Mouse (Mus musculus) cerebellum, adult 8-10 months (tissue): ENCODE data around the gene D430041D05Rik.

ENCODE experiments used
- DNase-seq: peaks from one replicate; pipeline ENCODE4 v3.0.0; 2022

D430041D05Rik gene

DNA sequence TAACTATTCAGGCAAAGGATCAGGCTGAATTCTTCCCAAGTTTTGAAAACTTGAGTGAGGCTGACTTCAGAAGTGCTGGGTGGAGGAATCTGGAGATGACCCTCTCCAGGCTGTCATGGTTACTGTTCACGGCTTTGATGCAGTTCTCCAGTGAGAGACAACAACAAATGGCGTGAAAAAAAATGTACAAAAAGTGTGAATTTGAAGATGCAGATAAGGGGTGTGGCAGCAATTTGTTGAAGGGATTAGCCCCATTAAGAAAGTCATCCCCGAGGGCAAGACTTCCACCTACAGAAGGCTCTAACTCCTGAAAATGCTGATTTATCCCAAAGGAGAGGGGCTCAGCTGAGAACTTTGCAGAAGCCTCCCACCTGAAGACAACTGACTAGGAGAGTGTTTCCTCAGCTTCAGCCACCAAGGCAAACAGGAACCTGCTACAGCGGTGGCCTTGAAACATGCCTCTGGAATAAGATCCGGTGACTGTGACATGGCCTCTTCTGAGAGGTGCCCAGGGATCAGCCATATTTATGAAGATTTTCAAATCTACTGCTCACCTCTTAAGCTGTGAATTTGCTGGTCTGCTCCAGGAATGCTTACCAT is 227.5 kb downstream of the D430041D05Rik start:
- no peak for DNase-seq

DNA sequence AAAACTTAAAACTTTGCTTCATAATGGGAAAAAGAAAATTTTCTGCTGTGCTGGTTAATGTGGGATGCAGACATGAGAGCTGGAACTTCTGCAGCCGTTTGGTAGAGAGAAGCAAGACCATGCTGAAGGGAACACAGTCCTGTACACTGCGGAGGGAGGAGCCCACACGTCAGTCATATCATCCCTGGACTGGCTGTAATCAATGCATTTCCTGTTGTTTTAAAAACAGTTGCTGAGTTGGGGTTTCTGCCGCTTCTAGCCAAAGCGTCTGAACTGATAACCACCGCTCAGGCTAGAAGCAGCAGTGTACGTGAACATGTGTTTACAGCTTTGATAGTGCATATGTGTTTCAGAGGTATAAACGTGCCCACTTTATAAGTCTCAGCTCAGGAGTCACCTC is 231.2 kb downstream of the D430041D05Rik start:
- no peak for DNase-seq

DNA sequence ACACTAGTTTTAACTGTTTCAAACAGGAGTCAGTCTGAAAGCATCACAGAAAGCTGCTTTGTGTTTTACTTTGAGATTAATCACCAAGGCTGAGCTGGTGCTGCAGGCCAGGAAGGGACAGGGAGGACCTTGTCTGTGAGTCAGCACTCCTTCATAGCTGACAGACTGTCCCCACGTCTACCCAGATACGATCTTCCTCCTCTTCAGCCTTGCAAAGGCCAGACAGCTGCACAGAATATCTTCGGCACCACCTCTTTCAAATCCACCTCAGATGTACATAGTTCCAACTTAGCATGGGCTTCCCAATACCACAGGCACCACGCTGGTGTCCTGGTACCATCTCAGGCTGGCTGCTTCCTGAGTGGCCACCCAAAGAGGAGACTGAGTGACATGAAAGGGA is 232.6 kb downstream of the D430041D05Rik start:
- DNase-seq, result no peak

DNA sequence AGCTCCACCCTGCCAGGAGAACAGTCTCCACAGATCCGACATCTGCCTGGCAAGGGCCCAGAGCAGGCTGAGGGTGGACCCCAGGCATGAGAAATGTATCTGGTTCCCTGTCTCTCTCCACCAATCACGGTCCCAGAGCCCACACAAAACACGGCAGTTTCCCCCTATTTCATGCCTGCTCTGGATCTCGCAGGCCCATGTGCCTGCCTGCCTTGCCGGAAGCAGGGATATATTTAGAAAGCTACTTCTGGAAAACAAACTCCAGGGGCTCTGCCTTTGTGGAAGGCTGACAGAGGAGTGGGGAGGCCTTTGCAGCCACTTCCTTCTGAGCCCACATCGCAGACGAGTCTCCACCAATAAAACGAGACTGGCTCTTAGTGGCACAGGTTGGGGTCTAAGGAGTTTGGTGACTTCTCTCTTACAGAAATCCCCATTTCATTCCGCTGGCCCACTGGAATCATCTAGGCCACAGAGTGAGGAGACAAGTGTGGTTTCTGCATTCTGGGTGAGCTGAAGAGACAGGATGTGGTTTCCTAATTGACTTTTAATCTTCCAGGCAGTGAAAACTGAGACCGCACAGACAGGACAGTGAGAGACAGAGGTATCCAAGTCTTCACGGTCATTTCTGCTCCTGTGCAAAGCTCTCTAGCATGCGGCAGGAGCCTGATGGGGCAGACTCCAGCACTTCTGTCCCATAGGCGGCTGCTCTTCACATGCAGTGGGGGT is 233.7 kb downstream of the D430041D05Rik start:
- no peak for DNase-seq

DNA sequence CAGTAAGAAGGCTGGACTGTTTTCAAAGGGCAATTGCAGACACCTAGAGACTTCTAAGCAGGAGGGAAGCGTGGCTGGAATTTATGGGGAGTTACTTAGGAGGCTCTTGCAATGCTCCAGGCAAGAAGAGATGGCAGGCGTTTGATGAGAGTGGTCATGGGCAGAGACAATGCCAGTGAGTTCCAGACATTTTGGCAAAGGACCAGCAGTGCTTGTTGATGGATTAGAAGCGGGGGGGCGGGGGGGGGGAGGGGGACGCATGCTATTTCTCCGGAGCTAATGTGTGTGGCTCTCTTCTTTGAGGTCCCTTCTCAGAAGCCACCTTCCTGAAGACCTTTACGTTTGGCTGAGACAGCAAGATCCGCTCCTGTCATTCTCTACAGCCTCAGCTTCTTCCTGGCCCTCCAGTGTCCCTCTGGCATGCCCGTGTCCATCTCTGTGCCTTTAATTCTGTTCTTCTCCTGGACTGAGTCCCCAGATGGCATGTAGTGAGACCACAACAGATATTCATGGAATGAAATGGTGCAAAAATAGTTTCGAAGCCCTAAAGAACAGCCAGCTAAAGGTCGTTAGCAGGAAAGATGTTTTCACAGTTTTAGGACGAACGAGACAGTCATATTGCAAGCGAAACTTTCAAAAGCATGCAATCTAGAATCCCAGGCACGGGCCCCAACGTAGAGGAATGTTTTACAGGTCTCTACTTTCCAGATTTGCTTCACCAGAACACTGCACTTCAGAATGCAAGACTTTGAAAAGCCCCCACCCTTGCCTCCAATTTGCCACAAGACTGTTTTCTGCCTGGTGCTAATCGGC is 234.4 kb downstream of the D430041D05Rik start:
- no peak for DNase-seq

DNA sequence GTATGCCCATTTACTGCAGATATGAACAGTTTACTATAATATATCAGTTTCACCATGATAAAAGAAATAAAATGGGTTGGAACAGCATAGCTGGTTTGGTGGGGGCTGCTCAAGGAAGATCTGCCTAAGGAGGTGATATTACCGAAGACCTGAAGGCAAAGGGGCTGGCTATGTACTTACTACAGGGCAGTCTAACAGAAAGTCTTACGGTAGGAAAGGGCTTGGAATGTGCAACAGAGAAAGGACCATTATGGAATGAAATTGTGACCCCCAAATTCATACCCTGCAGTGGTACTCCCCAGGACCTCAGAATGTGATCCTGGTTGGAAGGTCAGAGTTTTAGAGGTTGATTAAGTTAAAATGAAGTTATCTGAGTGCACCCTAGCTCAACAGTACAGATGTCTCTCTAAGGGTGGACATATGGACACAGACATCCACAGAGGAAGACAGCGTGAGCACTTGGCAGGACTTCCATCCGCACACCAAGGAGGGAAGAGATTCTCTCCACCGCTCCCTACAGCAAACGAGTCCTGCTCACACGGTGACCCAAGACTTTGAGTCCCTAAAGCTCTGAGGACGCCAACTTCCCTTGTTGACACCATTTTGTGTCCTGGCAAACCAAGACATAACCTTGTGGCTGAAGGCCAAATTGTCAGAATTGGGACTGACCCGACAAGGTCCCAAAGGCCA is 235.2 kb downstream of the D430041D05Rik start:
- peak; percentile 49 for DNase-seq

DNA sequence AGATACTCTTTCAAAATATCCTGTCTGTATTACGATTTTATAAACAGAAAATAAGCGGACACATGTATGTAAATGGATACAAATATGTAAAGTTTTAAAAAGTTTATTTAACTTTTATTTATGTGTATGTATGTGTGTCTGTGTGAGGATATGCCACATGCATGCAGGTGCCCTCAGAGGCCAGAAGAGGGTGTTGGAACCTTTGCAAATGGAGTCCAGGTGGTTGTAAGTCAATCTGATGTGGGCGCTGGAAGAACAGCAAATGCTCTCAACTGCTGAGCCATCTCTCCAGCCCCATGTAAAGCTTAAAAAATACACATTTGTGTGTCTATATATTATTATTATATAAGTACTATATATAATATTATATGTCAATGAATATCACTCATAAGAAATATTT is 237.4 kb downstream of the D430041D05Rik start:
- no peak for DNase-seq

DNA sequence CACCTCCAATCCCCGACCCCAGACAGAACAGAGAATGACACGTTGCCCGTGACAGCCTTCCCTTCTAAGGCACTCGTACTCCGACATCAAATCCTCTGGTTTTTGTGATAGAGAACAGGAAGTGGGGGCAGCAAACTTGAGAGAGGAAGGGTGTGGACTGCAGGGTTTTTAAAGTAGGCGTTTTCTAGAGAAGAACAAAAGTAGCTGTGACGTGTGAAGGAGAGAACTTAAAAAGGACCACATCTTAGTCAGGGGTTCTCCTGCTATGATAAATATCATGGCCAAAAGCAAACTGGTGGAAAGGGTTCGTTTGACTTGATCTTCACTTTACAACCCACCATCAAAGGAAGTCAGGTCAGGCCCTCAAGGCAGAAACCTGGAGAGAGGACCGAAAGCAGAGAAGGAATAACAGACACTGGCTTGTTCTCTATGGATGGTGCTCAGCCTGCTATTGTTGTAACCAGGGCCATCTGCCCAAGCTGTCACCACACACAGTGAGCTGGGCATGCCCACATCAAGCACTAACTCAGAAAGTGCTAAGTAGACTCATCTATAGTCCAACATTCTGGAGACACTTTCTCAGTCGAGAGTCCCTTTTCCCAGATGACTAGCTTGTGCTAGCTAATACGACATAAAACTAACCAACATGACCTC is 238.0 kb downstream of the D430041D05Rik start:
- no peak for DNase-seq

DNA sequence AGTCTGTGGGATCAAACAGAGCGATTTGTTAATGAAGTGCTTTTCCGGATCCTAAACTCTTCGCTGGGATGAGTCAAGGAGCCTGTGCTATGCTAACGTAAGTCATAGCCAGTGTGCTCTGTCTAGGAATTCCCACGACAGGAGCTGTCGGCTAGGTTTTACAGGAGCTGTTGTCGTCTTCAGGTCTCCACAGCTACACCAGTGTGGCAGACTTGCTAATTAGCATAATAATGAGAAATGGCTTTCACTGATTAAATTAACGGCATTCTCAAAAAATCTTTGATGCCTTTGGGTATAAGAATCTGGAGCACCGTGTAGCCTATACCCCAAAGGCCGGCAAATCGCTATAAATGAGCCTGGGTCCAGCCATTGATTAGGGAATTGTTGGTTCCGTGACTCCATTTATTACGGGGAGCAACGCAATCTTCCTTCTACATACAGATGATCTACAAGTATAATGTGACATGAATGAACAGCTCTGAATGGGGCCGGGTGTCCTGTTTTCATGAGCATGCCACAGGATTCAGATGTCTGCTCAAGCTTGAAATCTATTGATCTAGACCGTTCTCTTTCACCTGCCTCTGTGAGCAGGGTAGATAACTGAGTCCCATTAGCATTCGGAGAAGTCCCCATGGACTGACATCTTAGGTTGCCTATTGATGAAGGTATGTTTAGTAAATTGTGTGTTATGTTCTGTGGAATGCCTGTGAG is 242.5 kb downstream of the D430041D05Rik start:
- DNase-seq, result no peak

DNA sequence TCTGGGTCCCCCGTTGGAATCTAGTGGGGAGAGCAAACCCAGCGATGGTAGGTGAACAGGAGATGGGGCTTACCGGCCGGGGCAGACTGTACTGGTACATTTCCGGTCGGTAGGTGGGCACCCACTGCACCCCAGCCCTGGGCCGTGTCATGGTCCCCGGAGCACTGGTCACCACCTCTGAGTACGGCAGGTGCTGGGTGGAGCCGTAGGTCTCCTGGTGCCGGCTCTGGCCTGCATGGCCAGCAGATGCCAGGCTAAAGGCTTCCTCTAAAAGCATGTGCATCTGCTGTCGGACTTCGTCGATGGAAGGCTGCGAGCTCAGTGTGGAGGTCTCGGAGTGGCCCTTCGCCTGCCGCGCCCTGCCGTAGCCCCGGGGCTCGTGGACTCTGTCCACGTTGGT is 243.0 kb downstream of the D430041D05Rik start:
- no peak for DNase-seq

DNA sequence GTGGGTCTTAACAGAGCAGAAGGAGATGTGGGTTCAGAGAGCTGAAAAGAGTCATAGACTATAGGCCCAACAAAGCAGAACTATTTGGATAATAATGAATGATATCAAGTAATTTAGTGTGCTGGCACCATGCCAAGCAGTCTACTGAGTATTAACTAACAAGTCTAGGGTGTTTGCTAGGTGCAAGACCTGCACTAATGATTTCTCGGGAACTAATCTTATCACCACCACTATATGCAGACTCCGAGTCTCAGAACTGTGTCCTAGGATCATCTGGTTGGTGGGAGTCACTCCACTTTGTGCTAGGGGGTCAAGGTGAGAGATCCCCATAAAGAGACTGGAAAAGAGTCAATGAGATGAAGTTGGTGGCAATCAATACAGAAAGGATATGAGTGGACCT is 245.2 kb downstream of the D430041D05Rik start:
- no peak for DNase-seq

DNA sequence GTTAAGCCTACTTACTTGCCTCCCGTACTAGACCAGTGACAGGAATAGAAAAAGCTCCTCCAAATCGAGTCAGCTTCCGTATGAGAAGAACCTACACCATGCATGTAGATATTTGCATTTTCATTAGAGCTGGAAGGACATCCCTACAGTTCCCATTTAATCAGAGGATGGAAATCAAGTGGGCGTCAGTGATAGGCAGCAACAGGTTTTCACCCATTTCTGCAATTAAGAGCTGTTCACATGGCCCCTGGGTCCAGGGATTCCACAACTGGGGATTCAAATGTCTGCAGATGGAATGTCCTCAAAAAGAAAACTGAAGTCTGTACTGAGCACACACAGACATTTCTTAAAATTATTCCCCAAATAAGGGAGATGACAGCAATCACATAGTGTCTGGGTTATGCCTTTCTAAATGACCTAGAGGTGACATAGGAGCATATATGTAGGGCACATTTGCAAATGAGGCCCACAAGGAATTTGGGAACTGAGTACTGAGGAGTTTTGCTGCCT is 246.8 kb downstream of the D430041D05Rik start:
- DNase-seq, result no peak

DNA sequence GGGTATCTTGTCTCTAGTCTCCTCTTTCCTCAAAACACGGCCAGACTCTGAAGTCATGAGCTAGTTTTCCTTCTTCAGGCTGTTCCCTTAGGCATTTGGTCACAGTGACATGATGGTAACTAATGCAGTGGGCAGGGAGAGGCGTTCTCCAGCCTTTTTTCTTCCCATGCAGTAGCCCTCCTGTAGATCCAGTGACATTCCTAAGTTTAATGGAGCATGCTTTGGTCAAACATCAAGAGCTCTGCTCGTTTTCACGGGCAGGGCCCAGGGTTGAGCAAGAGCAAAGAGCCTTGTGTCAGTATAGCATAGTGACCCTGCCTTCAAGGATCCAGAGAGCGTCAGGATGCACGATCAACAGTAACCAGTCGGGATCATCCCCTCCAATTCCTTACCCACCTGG is 247.4 kb downstream of the D430041D05Rik start:
- DNase-seq, result no peak

DNA sequence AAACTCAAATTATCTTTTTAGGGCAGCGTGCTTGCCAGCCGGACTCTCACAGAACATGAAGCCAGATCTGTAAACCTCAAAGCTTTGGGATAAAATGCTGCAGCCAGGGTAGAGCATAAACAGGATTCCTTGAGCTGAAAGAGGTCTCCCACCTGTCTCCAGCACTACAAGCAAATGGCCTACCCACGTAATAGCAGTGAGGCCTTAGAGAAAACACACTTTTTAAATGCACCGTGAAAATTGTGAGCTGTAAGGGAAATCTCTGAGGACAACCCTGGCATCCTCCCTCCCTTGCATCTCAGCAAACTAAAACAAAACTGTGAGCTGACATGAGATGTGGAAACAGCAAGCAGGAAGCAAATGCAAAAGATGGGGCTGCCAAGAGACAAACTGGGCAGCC is 253.0 kb downstream of the D430041D05Rik start:
- no peak for DNase-seq

DNA sequence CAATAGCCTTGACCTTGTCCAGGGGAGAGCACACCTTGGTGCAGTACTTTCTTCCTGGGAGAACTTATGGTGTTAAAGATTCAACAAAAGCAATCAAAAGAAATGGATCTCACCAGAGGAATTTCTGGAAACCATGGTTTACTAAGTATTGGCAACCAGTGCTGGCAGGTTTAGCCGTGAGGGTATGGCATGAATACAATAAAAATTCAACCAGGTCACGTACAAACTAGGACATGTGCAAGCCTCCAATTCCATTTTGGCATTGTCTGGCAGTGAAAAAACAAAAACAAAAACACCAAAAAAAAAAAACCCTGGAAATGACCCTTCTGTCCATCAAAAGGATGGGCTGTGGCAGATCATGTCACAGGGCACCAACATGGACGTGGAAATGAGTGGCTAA is 256.9 kb downstream of the D430041D05Rik start:
- DNase-seq, result no peak

DNA sequence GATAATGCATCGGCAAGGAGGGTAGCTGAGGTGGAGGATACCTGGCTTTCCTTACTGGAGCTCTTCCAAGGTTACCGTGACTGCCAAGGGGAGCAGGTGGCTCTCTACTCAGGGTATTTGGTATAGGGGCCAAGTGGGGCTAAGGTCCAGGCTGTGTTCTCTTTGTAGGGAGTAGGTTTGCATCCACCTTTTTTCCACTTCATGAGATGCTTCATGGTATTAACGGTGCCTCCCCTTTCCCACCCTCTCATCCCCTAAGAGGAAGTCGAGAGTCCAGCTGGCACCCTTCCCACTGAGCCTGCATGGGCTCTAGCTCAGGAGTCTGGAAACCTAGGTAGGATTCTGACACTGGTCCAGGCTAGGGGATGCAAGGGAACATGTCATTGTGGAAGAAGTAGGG is 257.5 kb downstream of the D430041D05Rik start:
- peak; percentile 86 for DNase-seq

DNA sequence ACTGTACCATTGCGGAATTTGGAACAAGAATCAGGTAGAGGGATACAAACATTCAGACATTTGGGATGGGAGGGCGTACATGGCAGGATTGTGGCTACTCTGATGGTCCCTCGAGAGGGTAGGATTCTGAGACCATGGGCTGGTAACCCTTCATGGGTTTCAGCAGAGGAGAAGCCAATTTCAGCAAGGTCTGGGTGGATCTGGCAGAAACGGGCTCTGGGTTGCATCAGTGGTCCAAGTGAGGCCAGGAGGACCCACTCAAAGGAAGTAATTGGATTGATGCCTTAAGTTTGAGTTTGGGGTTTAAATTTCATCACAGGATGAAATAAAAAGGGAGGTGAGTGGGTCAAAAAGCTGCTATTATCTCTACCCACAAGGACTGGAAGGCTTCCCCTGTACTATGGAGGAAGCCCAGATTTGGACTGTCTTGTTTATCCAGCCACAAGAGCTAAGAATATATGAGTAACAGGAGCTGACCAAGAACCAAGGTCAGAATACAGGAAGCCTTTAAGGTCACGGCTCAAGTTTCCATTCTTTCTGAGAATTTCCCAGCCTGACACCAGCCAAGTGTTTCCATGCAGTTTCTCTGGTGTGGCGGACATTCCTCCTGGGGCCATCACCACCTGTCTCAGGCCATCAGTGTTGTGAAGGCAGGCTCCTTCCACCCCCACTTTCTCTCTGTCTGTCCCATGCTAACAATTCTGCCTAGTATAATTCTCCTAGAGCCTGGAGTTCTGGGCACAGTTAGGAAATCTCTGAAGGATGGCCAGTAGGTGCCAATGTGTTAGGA is 260.0 kb downstream of the D430041D05Rik start:
- no peak for DNase-seq

DNA sequence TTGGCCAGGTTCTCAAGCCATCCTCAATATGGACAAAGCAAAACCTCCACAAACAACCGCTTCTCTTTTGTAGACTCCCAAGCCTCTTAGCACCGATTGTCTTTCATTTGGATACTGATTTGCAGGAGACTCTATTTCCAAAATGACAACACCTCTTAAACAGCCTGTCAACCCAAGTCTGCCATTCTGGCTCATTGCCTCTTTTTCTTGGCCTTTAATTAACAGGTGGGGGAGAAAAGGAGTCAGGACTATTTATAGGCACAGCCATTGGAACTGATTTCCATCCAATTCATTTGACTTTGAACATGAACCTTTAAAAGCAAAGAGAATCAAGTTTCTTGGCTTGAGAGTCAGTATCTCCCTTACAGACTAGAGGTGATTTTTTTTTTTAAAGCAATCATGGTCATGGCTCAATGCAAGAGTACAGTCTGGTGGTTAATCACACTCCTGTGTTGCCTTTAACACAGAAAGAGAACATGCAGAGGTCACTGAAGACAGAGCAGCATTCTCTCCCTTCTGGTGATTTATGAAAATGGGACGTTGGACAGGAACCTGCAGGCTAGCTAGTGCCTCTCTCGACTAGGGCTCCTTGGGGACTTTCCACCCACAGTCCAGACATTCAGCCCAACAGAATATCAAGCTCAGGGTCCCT is 262.8 kb downstream of the D430041D05Rik start:
- no peak for DNase-seq

DNA sequence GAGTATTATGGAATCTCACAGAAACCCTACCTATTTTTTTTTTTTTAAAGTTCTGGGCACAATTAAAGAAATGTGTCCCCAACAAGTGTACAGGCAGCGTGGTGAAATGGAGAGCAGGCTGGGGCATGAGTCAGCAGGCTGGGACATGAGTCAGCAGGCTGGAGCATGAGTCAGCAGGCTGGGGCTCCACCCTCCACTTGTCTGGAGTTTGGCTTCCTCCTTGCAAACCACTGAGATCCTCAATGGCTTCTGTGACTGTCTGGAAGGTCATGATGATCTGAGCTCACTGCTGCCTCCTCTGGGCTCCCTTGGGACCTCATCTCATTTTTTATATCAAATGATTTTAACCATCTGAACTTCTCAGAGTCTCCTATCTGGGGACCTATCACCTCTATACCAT is 264.8 kb downstream of the D430041D05Rik start:
- no peak for DNase-seq

DNA sequence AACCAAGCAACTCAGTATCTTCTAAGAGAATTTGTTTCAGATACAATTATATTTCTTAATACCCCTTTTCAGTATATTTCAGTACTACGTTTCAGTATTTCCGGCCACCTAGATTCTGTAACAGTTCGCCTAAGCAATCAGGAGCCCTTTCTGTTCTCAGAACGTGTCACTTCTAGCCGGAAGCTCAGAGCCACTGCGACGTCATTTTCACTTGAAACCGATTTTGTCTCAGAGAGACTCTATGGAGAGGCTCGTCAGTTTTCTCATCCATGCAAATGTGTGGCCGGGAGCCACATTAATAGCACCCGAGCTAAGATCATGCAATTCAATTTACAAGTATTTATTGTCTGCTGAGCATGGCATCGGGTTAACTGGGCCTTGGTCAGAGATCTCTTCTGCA is 266.8 kb downstream of the D430041D05Rik start:
- no peak for DNase-seq

DNA sequence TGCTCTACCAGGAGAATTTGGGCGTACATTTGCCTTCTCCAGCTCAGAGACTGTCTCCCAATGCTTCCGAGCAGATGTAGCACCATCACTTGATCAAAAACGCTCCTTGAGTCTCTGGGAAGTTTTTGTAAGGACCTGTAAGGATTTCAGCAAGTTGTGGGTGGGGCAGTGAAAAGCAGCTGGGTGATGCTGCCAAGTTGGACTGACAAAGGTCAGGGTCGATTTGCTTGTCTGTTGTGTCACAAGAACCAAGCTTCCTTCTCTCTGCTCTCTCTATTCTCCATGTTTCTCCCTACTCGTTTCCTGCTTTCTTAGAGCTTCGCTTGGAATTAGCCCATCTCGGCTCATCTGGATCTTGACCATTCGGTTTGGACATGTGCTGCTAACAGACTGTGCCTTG is 268.7 kb downstream of the D430041D05Rik start:
- no peak for DNase-seq
